Mouse (Mus musculus) bone marrow macrophage, adult 2 months (primary cell): Measurements from ENCODE around the gene Scyl1.

ENCODE experiments used
- CTCF ChIP-seq: IDR thresholded peaks from 2 replicates; pipeline ENCODE4 v1.5.1; 2012; ENCODE audit warnings: low read depth, mild to moderate bottlenecking, low read length, moderate library complexity
- POLR2A ChIP-seq: IDR thresholded peaks from 2 replicates; pipeline ENCODE4 v1.6.1; 2012; ENCODE audit warnings: mild to moderate bottlenecking, low read depth, low read length, borderline replicate concordance

DNA sequence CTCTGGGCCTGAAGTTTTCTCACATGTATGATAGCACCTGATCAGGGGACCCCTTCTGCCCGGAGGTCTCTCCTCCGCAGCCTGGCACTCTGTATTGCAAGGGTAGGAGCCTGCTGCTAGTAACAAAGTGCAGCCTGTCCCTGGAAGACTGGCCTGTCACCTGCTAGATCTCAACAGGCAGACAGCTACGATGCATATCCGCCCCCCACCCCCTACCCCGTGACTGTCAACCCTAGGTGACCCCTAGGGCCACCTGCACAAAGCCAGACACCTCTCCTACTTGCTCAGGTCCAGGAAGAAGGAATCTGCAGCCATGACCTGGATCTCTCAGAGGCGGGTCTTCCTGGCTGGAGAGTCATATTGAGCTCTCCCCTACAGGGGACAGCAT, 47.4 kb upstream of the Scyl1 start:
- TF ChIP-seq CTCF: no peak
- TF ChIP-seq POLR2A: no peak
